Mouse (Mus musculus): ENCODE data around the gene Adcy6.
A peak's percentile ranks its signal among the peaks of the same experiment; 100 is the strongest.

The Adcy6 gene

DNA sequence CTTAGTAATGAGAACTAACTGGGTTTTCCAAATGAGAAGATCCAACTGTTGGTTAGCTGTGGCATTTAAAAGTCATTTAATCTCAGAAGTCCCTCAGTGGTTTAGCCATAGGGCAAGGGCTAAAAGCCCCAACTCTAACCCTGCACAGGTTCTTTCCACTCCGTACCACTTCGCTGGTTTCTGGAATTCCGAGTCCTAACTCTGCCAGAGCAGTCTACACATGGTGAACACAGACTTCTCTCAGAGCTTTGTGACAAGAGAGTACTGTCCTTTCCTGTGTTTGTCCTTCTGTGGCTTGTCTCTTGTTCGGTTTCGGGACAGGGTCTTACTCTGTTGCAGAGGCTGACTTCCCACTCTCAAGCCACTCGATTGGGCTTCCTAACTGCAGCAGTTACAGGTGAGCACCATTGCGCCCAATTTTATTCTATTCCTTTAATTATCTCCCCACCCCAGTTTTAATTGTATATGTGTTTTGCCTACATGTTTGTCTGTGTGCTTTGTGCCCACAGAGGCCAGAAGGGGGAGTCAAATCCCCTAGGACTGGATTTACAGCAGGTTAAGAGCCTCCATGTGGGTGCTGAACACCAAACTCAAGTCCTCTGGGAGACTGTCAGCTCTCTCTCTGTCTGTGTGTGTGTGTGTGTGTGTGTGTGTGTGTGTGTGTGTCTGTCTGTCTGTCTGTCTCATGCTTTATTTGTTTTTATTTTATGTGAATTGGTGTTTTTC is 16.8 kb upstream of the Adcy6 start:
- no peak for DNase-seq

DNA sequence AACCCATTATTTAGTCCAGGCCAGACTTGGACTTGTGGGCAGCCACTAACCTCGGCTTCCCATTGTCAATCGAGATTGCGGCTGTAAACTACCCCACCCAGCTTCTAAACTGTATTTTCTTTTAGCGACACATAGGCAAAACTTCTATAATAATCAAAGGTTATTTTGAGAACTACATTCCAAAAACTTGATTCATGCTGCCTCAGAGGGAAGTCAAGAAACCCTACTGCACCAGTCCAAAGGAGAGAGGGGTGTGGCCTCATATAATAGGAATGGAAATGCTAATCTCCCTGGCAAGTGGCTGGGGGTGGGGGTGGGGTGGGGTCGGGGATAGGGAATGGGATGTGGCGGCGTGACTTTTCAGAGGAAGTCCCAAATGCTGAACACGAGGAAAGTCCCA is 16.2 kb upstream of the Adcy6 start:
- no peak for DNase-seq

DNA sequence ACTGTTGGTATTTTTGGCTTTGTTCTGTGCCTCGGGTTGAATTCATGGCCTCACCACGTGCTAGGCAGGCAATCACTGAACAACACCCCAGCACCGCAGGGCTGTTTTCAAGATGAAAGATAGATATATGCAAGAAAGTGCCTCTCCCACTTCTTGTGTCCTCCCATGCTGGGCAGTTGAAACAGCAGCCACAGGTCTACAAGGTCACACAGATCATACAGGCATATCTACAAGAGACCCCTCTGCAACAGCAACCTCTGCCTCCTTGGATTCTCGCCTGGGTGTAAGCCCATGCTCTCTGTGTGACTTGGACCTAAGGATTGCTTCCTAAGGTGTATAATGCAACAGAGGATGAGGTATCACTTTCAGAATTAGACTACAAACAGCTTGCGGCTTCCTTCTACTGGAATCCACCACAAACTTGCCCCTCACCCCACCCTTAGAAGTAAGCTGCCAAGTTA is 13.5 kb upstream of the Adcy6 start:
- DNase-seq, result no peak

DNA sequence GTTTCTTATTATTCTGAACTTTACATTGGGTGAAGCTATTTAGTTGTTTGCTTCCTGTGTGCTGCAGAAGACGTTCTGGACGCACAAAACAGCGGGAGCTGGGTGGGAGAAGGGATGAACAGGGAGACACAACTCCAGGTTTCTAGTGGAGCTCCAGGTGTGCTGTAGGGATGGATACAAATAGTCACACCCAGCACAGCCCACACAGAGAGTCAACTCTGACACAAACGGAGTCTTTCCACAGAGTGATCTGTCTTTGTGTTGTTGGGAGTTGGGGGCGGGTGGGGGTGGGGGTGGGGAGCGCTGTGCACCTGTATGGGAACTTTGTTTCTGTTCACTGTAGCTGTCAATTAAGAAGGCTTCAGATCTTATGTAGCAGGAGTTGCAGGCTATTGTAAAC is 12.8 kb upstream of the Adcy6 start:
- DNase-seq, result no peak

DNA sequence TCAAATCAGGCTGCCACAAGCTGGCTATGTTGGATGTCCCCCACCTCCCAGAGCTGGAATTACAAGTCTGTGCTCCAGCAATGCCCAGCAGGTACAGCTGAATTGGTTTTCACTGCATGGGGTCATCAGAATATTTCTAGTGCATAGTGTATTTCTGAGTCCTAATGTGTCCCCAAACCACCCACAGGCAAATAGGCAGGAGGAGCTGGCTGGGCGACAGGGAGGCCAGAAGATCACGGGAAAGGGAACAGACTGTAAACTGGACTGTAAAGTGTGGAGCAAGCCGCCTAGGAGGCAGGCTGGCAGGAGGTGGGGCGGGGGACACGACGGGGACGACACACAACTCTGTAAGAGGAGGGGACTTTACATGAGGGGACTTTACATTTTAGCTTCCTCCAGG is 12.3 kb upstream of the Adcy6 start:
- peak; percentile 37 for DNase-seq

DNA sequence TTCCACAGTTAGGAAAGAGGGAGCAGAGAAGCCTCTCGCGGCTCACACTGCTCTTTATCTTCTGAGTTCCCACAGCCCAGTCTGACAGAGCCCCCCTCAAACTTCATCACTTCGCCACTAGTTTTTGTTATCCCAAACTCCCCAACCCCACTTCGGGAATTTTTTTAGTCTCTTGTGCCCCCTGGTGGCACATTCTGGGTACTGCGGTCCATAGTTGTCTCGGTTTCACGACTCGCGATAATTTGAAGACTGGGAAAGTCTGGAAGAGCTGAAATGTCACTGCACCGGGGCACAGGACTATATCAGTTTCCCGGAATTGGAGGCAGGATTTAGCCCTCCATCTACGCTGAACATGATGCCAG is 7.3 kb upstream of the Adcy6 start:
- peak; percentile 87 for DNase-seq

DNA sequence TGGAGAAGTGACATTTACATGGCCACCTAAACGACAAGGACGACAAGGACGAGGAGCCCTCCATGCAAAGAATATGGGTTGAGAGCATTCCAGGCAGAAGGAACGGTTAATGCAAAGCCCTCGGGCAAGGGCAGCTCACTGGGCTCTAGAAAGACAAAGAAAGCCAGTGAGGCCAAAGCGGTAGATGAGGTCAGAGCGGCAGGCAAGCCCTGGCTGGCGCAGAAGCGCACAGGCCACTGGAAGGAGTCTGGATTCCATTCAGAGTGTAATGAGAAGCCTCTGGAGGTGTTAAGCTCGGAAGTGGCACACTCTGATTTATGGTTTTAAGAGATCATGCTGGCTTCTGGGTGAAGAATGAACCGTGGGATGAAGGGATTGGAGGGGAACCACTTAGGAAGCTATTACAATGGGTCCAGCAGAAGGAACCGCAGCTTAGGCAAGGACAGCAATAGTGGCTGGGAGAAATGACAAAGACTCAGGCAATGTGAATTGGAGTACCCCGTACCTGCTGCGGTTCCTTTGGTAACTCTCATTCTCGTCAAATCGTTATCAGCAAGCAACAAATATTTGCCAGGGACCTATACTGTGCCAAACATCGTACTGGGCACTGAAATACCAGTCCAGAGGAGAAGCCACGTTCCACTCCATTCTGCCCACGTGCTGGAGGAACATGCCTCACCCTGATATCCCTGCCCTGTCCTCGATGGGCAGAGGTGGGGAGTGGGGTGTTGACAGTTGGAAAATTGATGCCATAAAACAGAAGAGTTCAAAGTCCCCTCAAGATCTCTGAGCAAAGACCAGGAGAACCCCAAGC is 6.7 kb upstream of the Adcy6 start:
- no peak for DNase-seq

DNA sequence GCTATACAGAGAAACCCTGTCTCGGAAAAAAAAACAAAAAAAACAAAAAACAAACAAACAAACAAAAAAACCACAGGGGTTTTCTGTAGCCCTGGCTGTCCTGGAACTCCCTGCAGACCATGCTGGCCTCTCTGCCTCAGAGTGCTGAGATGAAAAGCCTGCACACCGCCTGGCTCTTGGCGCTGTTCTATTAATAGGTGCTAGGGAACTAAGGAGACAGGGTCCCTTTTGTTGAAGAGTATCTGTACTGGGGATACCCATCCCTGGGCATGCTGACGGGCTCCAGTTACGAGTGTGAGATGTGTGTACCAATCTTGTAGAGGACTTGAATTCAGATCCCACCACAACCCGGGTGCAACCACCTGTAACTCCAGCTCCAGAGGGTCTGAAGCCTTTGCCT is 5.9 kb upstream of the Adcy6 start:
- DNase-seq, result no peak

DNA sequence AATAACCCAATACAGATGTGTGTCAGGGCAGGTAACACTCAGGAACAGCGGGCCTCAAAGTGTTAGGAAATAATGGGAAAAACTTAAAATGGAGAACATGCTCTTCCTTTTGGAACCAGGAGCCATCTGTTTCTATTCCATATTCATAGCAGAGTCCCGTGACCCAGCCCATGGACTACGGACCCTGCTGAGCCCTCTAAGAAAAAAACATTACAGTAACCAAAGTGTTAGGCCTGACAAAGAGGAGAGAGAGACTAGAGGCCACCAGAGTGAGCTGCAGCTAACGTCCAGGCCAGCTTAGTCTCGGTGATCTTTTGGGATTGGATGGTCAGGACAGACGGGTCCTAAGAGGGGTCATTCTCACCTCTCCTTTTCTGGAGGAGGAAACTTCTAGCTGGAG is 5.1 kb upstream of the Adcy6 start:
- DNase-seq, result no peak

DNA sequence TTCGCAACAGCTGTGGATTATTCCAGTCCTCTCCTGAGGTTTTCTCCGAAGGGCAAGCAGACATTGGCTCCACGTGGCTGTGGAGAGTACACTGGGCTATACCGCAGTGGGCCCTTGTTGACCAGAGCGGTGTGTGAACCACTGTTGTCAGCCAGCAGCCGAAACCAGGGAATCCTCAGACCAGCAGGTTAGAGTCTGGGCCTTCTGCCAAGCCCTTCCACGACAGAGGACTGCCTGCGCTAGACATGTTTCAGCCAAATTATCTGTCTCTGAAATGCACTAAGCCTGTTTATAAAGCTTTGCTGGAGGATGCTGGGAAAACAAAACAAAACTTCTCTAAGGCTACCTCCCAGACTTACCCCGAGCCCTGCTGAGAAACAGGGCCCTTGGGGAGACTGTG is 4.7 kb upstream of the Adcy6 start:
- peak; percentile 35 for DNase-seq

DNA sequence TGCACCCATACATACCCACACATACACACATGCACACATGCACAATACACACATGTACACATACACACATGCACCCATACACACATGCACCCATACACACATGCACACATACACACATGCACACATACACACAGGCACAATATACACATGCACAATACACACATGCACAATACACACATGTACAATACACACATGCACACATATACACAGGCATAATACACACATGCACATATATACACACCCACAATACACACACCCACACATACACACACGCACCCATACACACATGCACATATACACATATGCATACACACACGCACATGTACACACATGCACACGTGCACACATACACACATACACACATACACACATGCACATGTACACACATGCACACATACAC is 2.4 kb upstream of the Adcy6 start:
- no peak for DNase-seq

DNA sequence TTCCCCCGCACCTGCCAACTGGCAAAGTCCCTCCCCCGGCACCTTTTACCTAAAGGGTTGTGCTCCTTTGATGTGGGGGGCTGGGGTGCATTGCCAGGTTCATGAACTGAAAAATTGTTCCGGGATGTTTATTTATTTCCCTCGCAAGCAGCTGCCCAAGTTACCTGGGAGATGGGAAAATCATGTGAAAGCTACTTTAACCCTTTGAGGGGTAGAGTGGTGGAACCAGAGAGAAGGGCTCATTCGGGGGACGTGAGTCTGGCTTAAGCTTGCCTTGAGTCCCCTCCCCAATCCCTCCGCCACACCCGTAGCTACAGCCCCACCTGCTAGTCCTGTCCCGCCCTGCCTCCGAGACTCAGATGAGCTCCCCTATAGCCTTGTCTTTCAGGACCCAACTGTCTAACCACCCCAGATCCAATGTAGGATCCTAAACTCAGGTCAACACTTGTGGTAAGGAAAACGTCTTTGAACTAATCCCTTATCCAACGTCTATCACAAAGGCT is 306 bp upstream of the Adcy6 start:
- DNase-seq, result peak; percentile 18

DNA sequence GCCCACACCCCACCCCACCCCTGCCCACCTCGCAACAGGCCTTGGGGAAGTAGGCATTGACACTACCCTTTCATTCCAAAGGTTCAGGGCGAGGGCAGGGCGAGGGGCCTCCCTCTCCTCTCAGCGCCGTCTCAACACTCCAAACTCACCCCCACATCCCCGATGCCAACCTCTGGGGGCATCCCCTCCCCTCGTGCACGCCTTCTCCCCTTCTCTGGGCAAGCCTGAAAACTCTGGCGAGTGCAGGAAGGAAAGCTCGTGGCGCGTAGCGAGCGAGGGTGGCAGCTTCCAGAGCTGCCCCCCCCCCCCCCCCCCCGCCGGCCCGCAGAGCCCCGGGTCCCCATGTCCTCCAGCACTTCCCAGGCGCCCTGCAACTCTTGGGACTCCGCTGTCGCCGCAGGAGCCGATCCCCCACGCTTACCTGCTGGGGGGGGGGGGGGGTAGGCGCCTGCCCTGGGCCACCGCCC is 1.1 kb downstream of the Adcy6 start:
- peak; percentile 45 for DNase-seq

DNA sequence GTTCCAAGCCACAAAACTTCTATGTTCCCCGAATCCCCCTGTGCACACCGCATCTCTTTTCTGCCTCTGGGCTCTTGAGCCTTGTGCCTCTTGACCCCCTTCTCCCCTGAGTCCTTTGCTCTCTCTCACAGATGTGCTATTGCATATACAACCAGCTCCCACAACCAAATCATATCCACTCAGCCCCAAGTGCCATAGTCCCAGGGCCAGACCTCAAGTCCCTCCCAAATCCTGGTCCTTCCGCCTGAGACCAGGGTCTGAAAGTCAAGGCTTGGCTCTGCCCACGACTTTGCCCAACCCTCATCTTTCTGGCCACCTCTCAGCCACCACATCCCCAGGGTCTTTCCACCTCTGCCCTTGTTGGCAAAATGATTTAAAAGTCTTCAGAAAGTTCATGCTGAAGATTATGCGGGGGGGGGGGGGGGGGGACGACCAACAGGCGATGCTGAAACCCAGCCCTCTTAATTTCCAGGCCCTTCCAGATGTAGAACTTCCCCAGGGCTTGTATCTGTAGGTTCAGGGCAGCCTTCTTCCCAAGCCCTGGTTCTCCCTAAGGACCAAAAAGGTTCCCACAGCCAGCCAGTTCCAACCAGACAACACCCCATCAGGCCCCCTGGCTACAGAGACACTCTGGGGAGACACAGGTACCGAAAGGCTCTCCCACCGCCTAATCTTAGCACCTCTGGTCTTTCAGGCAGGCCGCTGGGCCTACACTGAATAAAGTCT is 1.7 kb downstream of the Adcy6 start:
- peak; percentile 22 for DNase-seq

DNA sequence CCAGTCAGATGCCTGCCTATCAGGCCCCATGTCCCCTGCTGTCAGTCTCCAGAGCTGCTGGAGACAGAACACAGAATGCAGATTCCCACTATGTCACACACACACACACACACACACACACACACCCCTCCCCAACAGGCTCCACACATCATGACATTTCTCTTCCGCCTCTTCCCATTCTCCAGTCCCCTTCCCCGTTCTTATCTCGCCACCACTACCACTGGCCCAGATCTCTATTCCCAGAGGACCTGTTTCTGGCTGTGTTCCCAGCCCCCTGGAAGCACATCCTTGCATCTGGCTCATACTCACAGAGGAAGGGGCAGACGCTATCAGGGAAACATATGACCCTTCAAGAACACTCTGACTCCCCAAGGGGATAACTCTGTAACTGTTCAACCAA is 2.3 kb downstream of the Adcy6 start:
- peak; percentile 62 for DNase-seq

DNA sequence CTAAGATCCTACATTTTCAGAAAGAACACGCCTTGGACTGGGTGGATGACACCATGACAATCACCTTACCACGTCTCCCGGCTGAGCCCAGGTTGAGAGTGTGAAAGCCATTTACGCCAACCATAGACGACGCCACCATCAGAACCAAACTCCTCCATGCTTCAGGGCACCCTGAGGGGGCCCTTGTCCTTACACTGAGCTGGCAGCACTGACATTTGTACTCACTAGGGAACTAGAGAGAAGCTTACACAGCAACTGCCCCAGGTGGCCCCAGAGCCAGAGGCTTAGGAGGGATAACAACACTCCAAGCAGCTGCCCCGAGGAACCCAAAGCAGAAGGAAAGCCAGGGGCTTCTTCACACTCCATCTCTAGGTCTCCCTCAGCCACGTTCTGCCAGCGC is 3.1 kb downstream of the Adcy6 start:
- DNase-seq, result no peak

DNA sequence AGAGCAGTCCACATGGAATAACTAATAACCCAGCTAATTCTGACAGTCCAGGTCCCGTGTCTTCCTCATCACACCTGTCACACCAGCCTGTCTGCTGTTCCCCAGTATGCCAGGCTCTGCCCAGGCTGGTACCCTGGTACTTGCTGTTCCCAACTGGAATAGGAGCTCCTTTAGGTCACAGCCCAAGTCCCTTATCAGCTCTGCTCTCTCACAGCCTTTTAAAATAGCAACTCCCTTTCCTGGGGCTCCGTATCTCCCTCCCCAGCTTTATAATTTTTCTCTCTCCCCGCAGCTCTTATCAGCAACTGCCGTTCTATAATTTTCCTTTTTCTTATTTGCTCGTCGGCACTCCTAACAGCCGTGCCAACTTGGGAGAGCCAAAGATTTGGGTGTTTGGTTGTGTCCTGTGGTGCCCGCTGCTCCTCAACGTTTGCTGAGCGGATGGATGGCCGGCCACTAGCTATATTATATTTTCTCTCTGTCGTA is 3.8 kb downstream of the Adcy6 start:
- DNase-seq, result no peak

DNA sequence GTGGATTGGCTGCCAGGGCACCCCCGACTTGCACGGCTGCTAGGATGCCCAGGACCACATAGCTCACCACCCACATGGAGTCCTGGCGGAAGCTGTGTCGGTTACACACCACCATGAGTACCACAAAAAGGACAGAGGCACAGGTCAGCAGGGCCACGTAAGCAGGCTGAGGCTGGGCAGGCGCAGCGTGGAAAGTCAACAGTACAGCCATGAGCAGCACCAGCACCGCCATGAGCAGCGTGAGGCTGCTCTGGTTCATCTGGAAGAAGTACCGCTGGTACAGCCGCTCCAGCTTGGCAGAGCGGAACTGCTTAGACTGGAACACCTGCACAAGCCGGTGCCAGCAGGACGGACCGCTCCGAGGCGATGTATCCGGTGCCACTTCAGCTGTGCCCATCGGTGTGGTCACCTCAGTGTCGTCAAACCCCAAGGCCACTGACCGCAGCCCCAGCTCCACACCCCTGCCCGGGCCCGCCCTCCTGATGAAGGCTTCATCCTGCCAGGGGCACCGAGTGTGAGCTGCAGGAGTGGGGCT is 5.8 kb downstream of the Adcy6 start:
- DNase-seq, result no peak

DNA sequence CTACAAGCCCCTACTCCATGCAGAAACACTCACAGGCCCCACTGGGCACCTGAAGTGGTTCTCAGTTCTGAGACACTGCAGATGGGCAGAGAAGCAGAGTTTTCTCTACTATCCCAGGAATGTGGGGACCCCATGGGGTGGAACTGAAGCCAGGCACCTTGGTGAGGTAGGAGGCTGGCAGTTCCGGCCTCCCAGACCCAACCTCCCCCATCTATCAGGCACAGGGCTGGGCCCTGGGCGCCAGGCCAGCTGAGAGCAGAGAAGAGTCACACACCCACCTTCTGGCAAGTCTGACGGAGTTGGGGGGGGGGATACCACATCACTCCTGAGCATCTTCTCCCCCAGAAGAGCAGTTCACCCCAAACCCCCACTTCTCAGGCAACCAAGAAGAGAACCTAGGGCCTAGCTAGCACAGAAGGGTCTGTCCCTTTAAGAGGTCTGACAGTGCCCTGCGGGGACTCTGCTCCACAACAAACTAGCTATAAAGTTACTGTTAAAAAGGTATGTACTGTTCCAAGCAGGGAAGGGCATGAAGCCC is 6.9 kb downstream of the Adcy6 start:
- no peak for DNase-seq

DNA sequence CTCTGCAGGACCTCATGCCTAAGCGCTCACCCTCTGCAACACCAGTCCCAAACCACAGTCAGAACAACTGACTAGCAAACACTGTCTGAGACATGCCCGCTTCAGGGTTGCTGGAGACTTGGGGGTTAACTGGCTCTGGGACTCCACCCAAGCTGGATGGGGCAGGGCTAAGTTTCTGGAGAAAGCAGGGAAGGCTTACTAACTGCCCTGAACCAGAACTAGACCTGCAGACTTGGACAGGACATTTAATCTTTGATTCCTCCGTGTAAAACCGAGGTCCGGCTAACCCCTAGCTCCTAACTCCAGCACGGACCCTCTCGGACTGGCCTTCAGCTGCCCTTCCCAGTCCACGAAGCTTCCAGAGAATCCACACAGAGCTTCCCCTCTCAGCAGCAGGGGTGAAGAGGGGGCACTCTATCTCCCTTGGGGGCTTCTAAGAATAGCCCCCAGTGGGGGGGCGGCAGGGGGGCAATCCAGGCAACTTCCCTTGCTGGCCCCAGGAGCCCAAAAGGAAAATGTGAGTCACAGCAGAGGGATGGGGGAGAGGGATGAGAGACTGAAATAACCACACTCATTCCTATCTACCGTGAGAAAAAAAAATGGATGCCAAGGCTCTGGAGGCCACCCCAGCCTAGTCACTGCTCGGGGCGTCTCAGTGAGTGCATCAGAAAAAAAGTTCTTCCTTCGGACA is 7.5 kb downstream of the Adcy6 start:
- DNase-seq, result peak; percentile 66

DNA sequence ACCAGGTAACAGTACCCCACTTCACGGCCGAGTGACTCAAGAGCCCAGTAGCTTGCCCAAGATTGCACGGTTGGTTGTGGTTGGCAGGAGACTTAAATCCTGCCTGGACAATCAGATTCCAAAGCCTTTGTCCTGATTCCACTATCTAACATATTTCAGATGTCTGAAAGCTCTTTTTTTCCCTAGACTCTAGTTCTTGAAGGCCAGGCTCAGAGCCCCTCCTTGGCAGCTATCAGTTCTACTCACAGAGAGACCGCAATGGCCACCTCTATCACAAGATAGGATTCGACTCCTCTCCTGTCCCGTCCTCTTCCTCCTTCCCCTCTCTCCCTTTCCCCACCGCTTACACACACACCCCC is 8.1 kb downstream of the Adcy6 start:
- no peak for DNase-seq

DNA sequence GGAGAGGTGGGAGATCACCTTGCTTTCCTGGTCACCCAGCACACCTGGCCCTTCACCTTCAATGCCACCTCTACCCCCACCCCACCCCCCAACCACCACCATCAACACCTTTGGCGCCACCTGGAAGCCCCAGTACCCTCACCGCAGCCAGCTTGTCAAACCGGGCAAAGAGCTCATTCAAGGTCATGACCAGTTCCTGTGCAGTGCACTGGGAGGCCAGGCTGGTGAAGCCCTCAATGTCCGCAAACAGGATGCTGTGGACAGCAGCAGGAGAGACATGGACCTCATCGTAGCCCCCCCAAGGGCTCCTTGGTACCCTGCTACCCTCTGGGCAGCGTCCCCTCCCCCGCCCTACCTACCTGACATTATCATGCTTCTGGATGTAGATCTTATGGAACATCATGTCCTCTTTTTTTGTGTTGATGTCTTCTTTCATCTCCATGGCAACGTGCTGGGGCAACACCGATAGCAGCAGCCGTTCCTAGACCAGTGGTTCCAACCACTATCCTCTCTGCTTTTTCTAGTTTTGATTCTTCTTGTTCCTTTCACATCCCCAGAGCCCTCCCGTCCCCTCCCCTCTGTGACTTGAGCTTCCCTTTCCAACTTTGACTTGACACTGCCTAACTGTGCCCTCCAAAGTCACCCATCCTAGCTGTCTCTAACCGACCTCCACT is 9.7 kb downstream of the Adcy6 start:
- DNase-seq, result no peak

Data from lung, postnatal 10 days (tissue).